Mouse (Mus musculus) midbrain, embryonic 13.5 days (tissue): ENCODE measurements around the gene Myo16. TPM values are rescaled to one million over a fixed set of nuclear protein-coding genes. Genes with fewer than 3 reads are reported as not detected.

ENCODE experiments used
- ATAC-seq: fragments of 200-750 bp; cut with Nextera tagmentation; 2 replicates; pipeline ENCODE4 v1.8.0; 2017; ENCODE audit warnings: mild to moderate bottlenecking, moderate TSS enrichment, moderate library complexity
- H3K27ac ChIP-seq: fragments of 300-500 bp; sonication (generic); 2 replicates; pipeline ENCODE4 v1.5.1; 2015; ENCODE audit warnings: inconsistent platforms, mild to moderate bottlenecking, moderate library complexity
- H3K27me3 ChIP-seq: fragments of 300-500 bp; sonication (generic); 2 replicates; pipeline ENCODE4 v1.6.1; 2015; ENCODE audit warnings: mild to moderate bottlenecking, inconsistent platforms
- H3K36me3 ChIP-seq: fragments of 300-500 bp; sonication (generic); 2 replicates; pipeline ENCODE4 v1.6.1; 2015; ENCODE audit warnings: mild to moderate bottlenecking, inconsistent platforms
- H3K4me1 ChIP-seq: fragments of 300-500 bp; sonication (generic); replicated peaks from 2 replicates; pipeline ENCODE4 v1.6.1; 2015; ENCODE audit warnings: inconsistent platforms
- H3K4me2 ChIP-seq: fragments of 300-500 bp; sonication (generic); replicated peaks from 2 replicates; pipeline ENCODE4 v1.6.1; 2015; ENCODE audit warnings: moderate library complexity, mild to moderate bottlenecking, inconsistent platforms
- H3K4me3 ChIP-seq: fragments of 300-500 bp; sonication (generic); replicated peaks from 2 replicates; pipeline ENCODE4 v1.5.1; 2015; ENCODE audit warnings: mild to moderate bottlenecking, inconsistent platforms
- H3K9ac ChIP-seq: fragments of 300-500 bp; sonication (generic); replicated peaks from 2 replicates; pipeline ENCODE4 v1.6.1; 2015; ENCODE audit warnings: mild to moderate bottlenecking, inconsistent platforms
- H3K9me3 ChIP-seq: fragments of 300-500 bp; sonication (generic); 2 replicates; pipeline ENCODE4 v1.6.1; 2016; ENCODE audit warnings: mild to moderate bottlenecking, inconsistent platforms
- WGBS: fragments of 180-500 bp; shearing (Covaris S2); methylation state at CpG from one replicate; pipeline ENCODE4 v1.1.7; 2015; 5-methylcytosine and 5-hydroxymethylcytosine counted together
- polyA plus RNA-seq: library from polyadenylated mRNA; unstranded; fragments of >200 nt; fragmentation: Nextera tagmentation; extraction: Ambion mirVana; gene quantifications from 2 replicates; pipeline ENCODE4 v1.2.1, GENCODE M21; 2015

Gene Myo16
- polyA plus RNA-seq, 1 experiment from 2014 or later: 5.2 TPM

- no peaks in the 10 kb centered on the region for H3K27me3 ChIP-seq
- H3K4me3 ChIP-seq: no peak overlapping the region
- no peaks in the 10 kb centered on the region for H3K36me3 ChIP-seq
- 89% methylated on average over 3 of the region's 3 CpGs for WGBS
- H3K9ac ChIP-seq: no peak overlapping the region
- H3K27ac ChIP-seq: no peak overlapping the region
- no peak for ATAC-seq
- H3K4me2 ChIP-seq: no peak overlapping the region
- H3K4me1 ChIP-seq: no peaks in the 10 kb centered on the region
- H3K9me3 ChIP-seq: no peaks in the 10 kb centered on the region
Measured at GRCm38 (mm10) chr8:10243344-10243743, 89.6 kb downstream of the Myo16 start.

GRCm38 (mm10) chr8:10249156-10249555 lies 95.4 kb downstream of the Myo16 start:
- no peaks in the 10 kb centered on the region for H3K27me3 ChIP-seq
- peak overlapping the region; percentile 48 for H3K9ac ChIP-seq
- H3K4me1 ChIP-seq: peaks cover 16% of the 10 kb centered on the region
- no peaks in the 10 kb centered on the region for H3K9me3 ChIP-seq
- peak overlapping the region; percentile 29 for H3K4me3 ChIP-seq
- H3K36me3 ChIP-seq: no peaks in the 10 kb centered on the region
- 2% methylated on average over 15 of the region's 15 CpGs for WGBS
- peak overlapping the region; percentile 4; the same call in 1 of the 2 replicates for H3K27ac ChIP-seq
- ATAC-seq: peak; percentile 98
- H3K4me2 ChIP-seq: peak overlapping the region; percentile 61

GRCm38 (mm10) chr8:10255741-10256140 lies 102.0 kb downstream of the Myo16 start:
- WGBS: 79% methylated on average over 2 of the region's 2 CpGs
- 0 out of 2 replicates have a peak, but pooled peaks cover 2% of the 10 kb centered on the region for H3K4me1 ChIP-seq
- no peak overlapping the region for H3K27ac ChIP-seq
- no peak overlapping the region for H3K9ac ChIP-seq
- no peak overlapping the region for H3K4me3 ChIP-seq
- no peak overlapping the region for H3K4me2 ChIP-seq
- no peaks in the 10 kb centered on the region for H3K9me3 ChIP-seq
- no peaks in the 10 kb centered on the region for H3K27me3 ChIP-seq
- no peak for ATAC-seq
- H3K36me3 ChIP-seq: no peaks in the 10 kb centered on the region

GRCm38 (mm10) chr8:10256563-10256962 lies 102.9 kb downstream of the Myo16 start:
- H3K4me3 ChIP-seq: no peak overlapping the region
- no peak overlapping the region for H3K4me2 ChIP-seq
- no peaks in the 10 kb centered on the region for H3K27me3 ChIP-seq
- no peak overlapping the region for H3K27ac ChIP-seq
- H3K4me1 ChIP-seq: no peaks in the 10 kb centered on the region
- H3K9me3 ChIP-seq: no peaks in the 10 kb centered on the region
- H3K9ac ChIP-seq: no peak overlapping the region
- 89% methylated on average over 3 of the region's 3 CpGs for WGBS
- ATAC-seq: no peak
- no peaks in the 10 kb centered on the region for H3K36me3 ChIP-seq

GRCm38 (mm10) chr8:10270094-10270493 lies 116.4 kb downstream of the Myo16 start:
- Histone ChIP-seq H3K9me3 (no peaks in the 10 kb centered on the region), H3K4me2 (no peak overlapping the region), H3K4me1 (no peaks in the 10 kb centered on the region), H3K27me3 (no peaks in the 10 kb centered on the region), H3K36me3 (no peaks in the 10 kb centered on the region), H3K9ac (no peak overlapping the region), H3K27ac (no peak overlapping the region), H3K4me3 (no peak overlapping the region)
- 94% methylated on average over 4 of the region's 4 CpGs for WGBS
- ATAC-seq: no peak

GRCm38 (mm10) chr8:10292600-10292999 lies 138.9 kb downstream of the Myo16 start:
- Histone ChIP-seq H3K36me3 (no peaks in the 10 kb centered on the region), H3K9ac (no peak overlapping the region), H3K4me3 (no peak overlapping the region), H3K9me3 (no peaks in the 10 kb centered on the region), H3K4me2 (no peak overlapping the region), H3K4me1 (no peaks in the 10 kb centered on the region), H3K27me3 (no peaks in the 10 kb centered on the region), H3K27ac (no peak overlapping the region)
- 73% methylated on average over 4 of the region's 4 CpGs for WGBS
- ATAC-seq: no peak

GRCm38 (mm10) chr8:10300797-10301196 lies 147.1 kb downstream of the Myo16 start:
- Histone ChIP-seq H3K9me3 (no peaks in the 10 kb centered on the region), H3K4me3 (no peak overlapping the region), H3K27me3 (no peaks in the 10 kb centered on the region), H3K9ac (no peak overlapping the region), H3K36me3 (no peaks in the 10 kb centered on the region), H3K4me2 (no peak overlapping the region), H3K4me1 (peaks cover 24% of the 10 kb centered on the region), H3K27ac (no peak overlapping the region)
- 53% methylated on average over 3 of the region's 3 CpGs for WGBS
- no peak for ATAC-seq

- Histone ChIP-seq H3K36me3 (no peaks in the 10 kb centered on the region), H3K27me3 (no peaks in the 10 kb centered on the region), H3K4me3 (no peak overlapping the region), H3K4me1 (peaks cover 30% of the 10 kb centered on the region), H3K4me2 (no peak overlapping the region), H3K27ac (no peak overlapping the region), H3K9ac (no peak overlapping the region), H3K9me3 (no peaks in the 10 kb centered on the region)
- ATAC-seq: no peak
- 57% methylated on average over 4 of the region's 4 CpGs for WGBS
Measured at GRCm38 (mm10) chr8:10303061-10303460, 149.3 kb downstream of the Myo16 start.

GRCm38 (mm10) chr8:10303992-10304391 lies 150.3 kb downstream of the Myo16 start:
- H3K9ac ChIP-seq: no peak overlapping the region
- no peak overlapping the region for H3K4me3 ChIP-seq
- H3K4me2 ChIP-seq: no peak overlapping the region
- no peaks in the 10 kb centered on the region for H3K9me3 ChIP-seq
- ATAC-seq: no peak
- H3K36me3 ChIP-seq: no peaks in the 10 kb centered on the region
- H3K4me1 ChIP-seq: peaks cover 32% of the 10 kb centered on the region
- WGBS: 89% methylated on average over 3 of the region's 3 CpGs
- H3K27ac ChIP-seq: no peak overlapping the region
- no peaks in the 10 kb centered on the region for H3K27me3 ChIP-seq

- Histone ChIP-seq H3K27ac (no peak overlapping the region), H3K4me3 (no peak overlapping the region)
- WGBS: 66% methylated on average over 1 of the region's 1 CpGs
Measured at GRCm38 (mm10) chr8:10304721-10305120, 151.0 kb downstream of the Myo16 start.

GRCm38 (mm10) chr8:10307345-10307744 lies 153.6 kb downstream of the Myo16 start:
- Histone ChIP-seq H3K4me2 (no peak overlapping the region), H3K27ac (no peak overlapping the region), H3K9ac (no peak overlapping the region), H3K27me3 (no peaks in the 10 kb centered on the region), H3K4me3 (no peak overlapping the region), H3K36me3 (no peaks in the 10 kb centered on the region), H3K4me1 (peaks cover 35% of the 10 kb centered on the region), H3K9me3 (no peaks in the 10 kb centered on the region)
- 93% methylated on average over 6 of the region's 6 CpGs for WGBS
- ATAC-seq: no peak

More at GRCm38 (mm10) chr8:10304721-10305120, 151.0 kb downstream of the Myo16 start:
- Histone ChIP-seq H3K9ac (no peak overlapping the region), H3K27me3 (no peaks in the 10 kb centered on the region), H3K4me2 (no peak overlapping the region), H3K36me3 (no peaks in the 10 kb centered on the region), H3K4me1 (peaks cover 33% of the 10 kb centered on the region), H3K9me3 (no peaks in the 10 kb centered on the region)
- ATAC-seq: no peak

- no peaks in the 10 kb centered on the region for H3K36me3 ChIP-seq
- no peak overlapping the region for H3K4me2 ChIP-seq
- 0 out of 2 replicates have a peak, but pooled peaks have one; percentile 30 for ATAC-seq
- peaks cover 30% of the 10 kb centered on the region for H3K4me1 ChIP-seq
- no peaks in the 10 kb centered on the region for H3K9me3 ChIP-seq
- 60% methylated on average over 12 of the region's 12 CpGs for WGBS
- no peak overlapping the region for H3K9ac ChIP-seq
- peak overlapping the region; percentile 40; the same call in 1 of the 2 replicates for H3K27ac ChIP-seq
- H3K4me3 ChIP-seq: no peak overlapping the region
- no peaks in the 10 kb centered on the region for H3K27me3 ChIP-seq
Measured at GRCm38 (mm10) chr8:10307770-10308476, 154.2 kb downstream of the Myo16 start.

- Histone ChIP-seq H3K27ac (no peak overlapping the region), H3K4me3 (no peak overlapping the region), H3K4me2 (no peak overlapping the region), H3K4me1 (peaks cover 14% of the 10 kb centered on the region), H3K36me3 (no peaks in the 10 kb centered on the region), H3K27me3 (no peaks in the 10 kb centered on the region), H3K9me3 (no peaks in the 10 kb centered on the region), H3K9ac (no peak overlapping the region)
- WGBS: 93% methylated on average over 2 of the region's 2 CpGs
- ATAC-seq: no peak
Measured at GRCm38 (mm10) chr8:10310470-10310869, 156.8 kb downstream of the Myo16 start.
